Mouse (Mus musculus): ENCODE measurements at regions not wholly inside any gene's neighbourhood (a gene's known extent, or its start where the extent isn't known, plus 50 kb on each side); places are given as distances from the start of the nearest gene placed in this dataset.

- no peak overlapping the region for H3K4me2 ChIP-seq (ENCODE audit: low read depth, low read length)
- H3K4me3 ChIP-seq (ENCODE audit: low read depth, low read length) = no peak overlapping the region
- ATAC-seq (ENCODE audit: low read depth) = no peak
- no peaks in the 10 kb centered on the region for H3K27me3 ChIP-seq (replicated peaks; ENCODE audit: control insufficient read depth, insufficient read depth, low read length)
- WGBS = 65% methylated on average over 2 of the region's 2 CpGs
- H3K27ac ChIP-seq (replicated peaks; ENCODE audit: low read depth, low read length) = no peak overlapping the region
- H3K4me1 ChIP-seq (ENCODE audit: control insufficient read depth, insufficient read depth, low read length) = no peaks in the 10 kb centered on the region
- no peaks in the 10 kb centered on the region for H3K36me3 ChIP-seq (ENCODE audit: control insufficient read depth, insufficient read depth, low read length)
- no peaks in the 10 kb centered on the region for H3K9me3 ChIP-seq (ENCODE audit: control insufficient read depth, low read length)
- no peak overlapping the region for H3K9ac ChIP-seq (ENCODE audit: low read depth, low read length)
- no peak for DNase-seq (ENCODE audit: low spot score)
These were observed 1308.9 kb upstream of the A1bg start for GRCm38 (mm10) chr15:62231709-62232108.

DNA sequence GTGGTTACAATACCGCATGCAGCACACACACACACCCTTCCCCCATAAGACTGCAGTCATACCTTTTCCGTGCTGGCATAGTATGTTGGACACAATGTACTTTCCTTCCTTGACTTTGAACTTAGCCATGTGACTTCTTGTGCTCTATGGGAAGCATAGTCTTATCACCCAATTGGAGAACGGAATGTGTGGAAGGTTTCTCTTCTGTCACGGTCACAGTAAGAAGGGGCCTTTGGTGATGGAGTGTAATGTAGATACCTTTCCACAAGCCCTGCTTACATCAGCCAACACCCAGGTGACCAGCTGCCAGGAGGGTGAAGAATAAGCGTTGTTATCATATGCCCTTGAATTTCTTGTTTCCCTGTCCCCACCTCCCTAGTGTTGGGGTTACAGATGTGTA lies 1308.0 kb upstream of the A1bg start:
- Histone ChIP-seq H3K36me3 (ENCODE audit: control insufficient read depth, insufficient read depth, low read length) (no peaks in the 10 kb centered on the region), H3K9me3 (ENCODE audit: control insufficient read depth, low read length) (no peaks in the 10 kb centered on the region), H3K27ac (replicated peaks; ENCODE audit: low read depth, low read length) (no peak overlapping the region), H3K4me1 (ENCODE audit: control insufficient read depth, insufficient read depth, low read length) (no peaks in the 10 kb centered on the region), H3K4me2 (ENCODE audit: low read depth, low read length) (no peak overlapping the region), H3K4me3 (ENCODE audit: low read depth, low read length) (no peak overlapping the region), H3K9ac (ENCODE audit: low read depth, low read length) (no peak overlapping the region), H3K27me3 (replicated peaks; ENCODE audit: control insufficient read depth, insufficient read depth, low read length) (no peaks in the 10 kb centered on the region)
- WGBS = 91% methylated on average over 5 of the region's 5 CpGs
- ATAC-seq (ENCODE audit: low read depth) (no peak), DNase-seq (ENCODE audit: low spot score) (no peak)

DNA sequence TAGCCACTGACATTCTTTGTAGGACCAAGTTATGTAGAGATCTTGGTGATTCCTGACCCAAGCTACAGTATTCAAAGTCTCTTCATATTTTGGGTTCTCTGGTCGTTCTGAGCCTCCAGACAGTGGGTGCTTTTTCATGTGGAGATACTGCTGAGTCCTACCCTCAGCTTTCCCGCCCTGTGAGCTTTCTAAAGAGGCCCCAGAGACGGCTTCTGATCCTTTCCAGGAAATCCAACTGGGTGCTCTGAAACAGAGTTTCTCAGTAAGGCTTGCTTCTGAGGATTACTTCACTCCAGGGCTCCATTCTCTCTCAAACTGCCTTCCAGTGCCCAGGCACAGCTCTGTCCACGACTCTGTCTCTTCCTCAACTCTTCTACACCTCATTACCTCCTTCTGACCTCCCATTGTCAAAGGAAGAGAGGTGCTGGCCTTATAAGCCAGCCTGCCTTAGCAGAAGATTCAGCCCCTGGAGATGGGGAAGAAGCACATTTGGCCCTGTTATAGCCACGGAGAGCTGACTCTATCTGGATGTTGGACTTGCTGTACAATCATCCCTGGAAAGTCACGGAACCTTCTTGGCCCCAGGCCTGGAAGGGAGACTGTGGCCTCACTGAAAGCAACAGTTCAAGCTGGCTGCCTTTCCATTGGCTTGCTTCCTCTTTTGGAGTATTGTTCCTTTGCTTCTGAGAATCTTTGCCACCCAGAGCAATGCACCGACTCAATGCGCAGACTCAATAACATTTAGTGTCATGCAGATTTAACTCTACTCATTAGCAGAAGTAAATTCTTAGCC lies 1306.9 kb upstream of the A1bg start:
- Histone ChIP-seq H3K4me1 (ENCODE audit: control insufficient read depth, insufficient read depth, low read length) (no peaks in the 10 kb centered on the region), H3K4me2 (ENCODE audit: low read depth, low read length) (no peak overlapping the region), H3K9me3 (ENCODE audit: control insufficient read depth, low read length) (no peaks in the 10 kb centered on the region), H3K27ac (replicated peaks; ENCODE audit: low read depth, low read length) (no peak overlapping the region), H3K27me3 (replicated peaks; ENCODE audit: control insufficient read depth, insufficient read depth, low read length) (no peaks in the 10 kb centered on the region), H3K36me3 (ENCODE audit: control insufficient read depth, insufficient read depth, low read length) (no peaks in the 10 kb centered on the region), H3K4me3 (ENCODE audit: low read depth, low read length) (no peak overlapping the region), H3K9ac (ENCODE audit: low read depth, low read length) (no peak overlapping the region)
- WGBS = 83% methylated on average over 8 of the region's 8 CpGs
- ATAC-seq (ENCODE audit: low read depth) (no peak), DNase-seq (ENCODE audit: low spot score) (no peak)

- H3K9ac ChIP-seq (ENCODE audit: low read depth, low read length) = no peak overlapping the region
- no peaks in the 10 kb centered on the region for H3K4me1 ChIP-seq (ENCODE audit: control insufficient read depth, insufficient read depth, low read length)
- H3K9me3 ChIP-seq (ENCODE audit: control insufficient read depth, low read length) = no peaks in the 10 kb centered on the region
- DNase-seq (ENCODE audit: low spot score) (no peak), ATAC-seq (ENCODE audit: low read depth) (no peak)
- H3K36me3 ChIP-seq (ENCODE audit: control insufficient read depth, insufficient read depth, low read length) = no peaks in the 10 kb centered on the region
- H3K27ac ChIP-seq (replicated peaks; ENCODE audit: low read depth, low read length) = no peak overlapping the region
- 90% methylated on average over 3 of the region's 3 CpGs for WGBS
- no peaks in the 10 kb centered on the region for H3K27me3 ChIP-seq (replicated peaks; ENCODE audit: control insufficient read depth, insufficient read depth, low read length)
- H3K4me3 ChIP-seq (ENCODE audit: low read depth, low read length) = no peak overlapping the region
- H3K4me2 ChIP-seq (ENCODE audit: low read depth, low read length) = no peak overlapping the region
These were observed 1306.2 kb upstream of the A1bg start for GRCm38 (mm10) chr15:62229023-62229422.

- Histone ChIP-seq H3K9ac (ENCODE audit: low read depth, low read length) (no peak overlapping the region), H3K27ac (replicated peaks; ENCODE audit: low read depth, low read length) (no peak overlapping the region), H3K4me1 (ENCODE audit: control insufficient read depth, insufficient read depth, low read length) (no peaks in the 10 kb centered on the region), H3K4me3 (ENCODE audit: low read depth, low read length) (no peak overlapping the region), H3K36me3 (ENCODE audit: control insufficient read depth, insufficient read depth, low read length) (no peaks in the 10 kb centered on the region), H3K4me2 (ENCODE audit: low read depth, low read length) (no peak overlapping the region), H3K27me3 (replicated peaks; ENCODE audit: control insufficient read depth, insufficient read depth, low read length) (no peaks in the 10 kb centered on the region), H3K9me3 (ENCODE audit: control insufficient read depth, low read length) (no peaks in the 10 kb centered on the region)
- ATAC-seq (ENCODE audit: low read depth) (no peak), DNase-seq (ENCODE audit: low spot score) (no peak)
These were observed 1302.0 kb upstream of the A1bg start for GRCm38 (mm10) chr15:62224798-62225197.

- no peaks in the 10 kb centered on the region for H3K27me3 ChIP-seq (replicated peaks; ENCODE audit: control insufficient read depth, insufficient read depth, low read length)
- ATAC-seq (ENCODE audit: low read depth) (no peak), DNase-seq (ENCODE audit: low spot score) (no peak)
- H3K4me1 ChIP-seq (ENCODE audit: control insufficient read depth, insufficient read depth, low read length) = no peaks in the 10 kb centered on the region
- no peaks in the 10 kb centered on the region for H3K36me3 ChIP-seq (ENCODE audit: control insufficient read depth, insufficient read depth, low read length)
- no peak overlapping the region for H3K27ac ChIP-seq (replicated peaks; ENCODE audit: low read depth, low read length)
- 87% methylated on average over 3 of the region's 3 CpGs for WGBS
- H3K9ac ChIP-seq (ENCODE audit: low read depth, low read length) = no peak overlapping the region
- H3K4me2 ChIP-seq (ENCODE audit: low read depth, low read length) = no peak overlapping the region
- no peak overlapping the region for H3K4me3 ChIP-seq (ENCODE audit: low read depth, low read length)
- H3K9me3 ChIP-seq (ENCODE audit: control insufficient read depth, low read length) = no peaks in the 10 kb centered on the region
These were observed 1301.4 kb upstream of the A1bg start for GRCm38 (mm10) chr15:62224191-62224590.

DNA sequence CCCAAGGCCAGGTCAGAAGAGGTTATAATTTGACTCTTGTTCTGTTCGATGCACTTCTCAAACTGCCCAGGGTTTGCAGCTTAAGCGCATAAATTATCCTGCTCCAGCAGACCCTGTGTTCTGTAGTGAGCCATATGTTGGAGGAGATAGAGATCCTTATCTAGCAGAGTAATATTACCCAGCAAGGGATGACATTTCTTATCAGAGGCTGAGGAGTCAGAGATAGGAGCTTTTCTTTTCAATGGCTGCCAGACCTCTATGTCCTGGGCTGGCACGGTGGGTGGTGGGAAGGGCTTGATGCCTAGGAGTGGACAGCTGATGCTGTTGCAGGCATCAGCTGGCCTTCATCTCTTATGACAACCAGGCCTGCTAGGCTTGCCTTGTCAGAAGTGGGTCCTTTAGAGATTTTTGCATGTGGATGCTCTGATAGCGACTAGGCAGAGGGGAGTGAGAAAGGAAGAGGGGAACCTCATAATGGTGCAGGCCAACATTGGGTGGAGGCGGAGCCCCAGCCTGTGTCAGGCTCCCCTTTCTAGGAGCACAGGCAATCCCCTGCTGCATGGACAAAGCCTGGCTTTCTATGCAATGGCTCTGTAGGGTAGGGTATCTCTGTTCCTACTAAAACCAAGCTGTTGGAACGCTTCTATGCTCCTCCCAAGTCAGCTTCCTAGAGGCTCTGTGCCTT lies 1300.5 kb upstream of the A1bg start:
- no peak for DNase-seq (ENCODE audit: low spot score)
- WGBS = 79% methylated on average over 6 of the region's 6 CpGs
- Histone ChIP-seq H3K4me2 (ENCODE audit: low read depth, low read length) (no peak overlapping the region), H3K4me3 (ENCODE audit: low read depth, low read length) (no peak overlapping the region), H3K27ac (replicated peaks; ENCODE audit: low read depth, low read length) (no peak overlapping the region), H3K27me3 (replicated peaks; ENCODE audit: control insufficient read depth, insufficient read depth, low read length) (no peaks in the 10 kb centered on the region), H3K4me1 (ENCODE audit: control insufficient read depth, insufficient read depth, low read length) (no peaks in the 10 kb centered on the region), H3K9me3 (ENCODE audit: control insufficient read depth, low read length) (no peaks in the 10 kb centered on the region), H3K9ac (ENCODE audit: low read depth, low read length) (no peak overlapping the region), H3K36me3 (ENCODE audit: control insufficient read depth, insufficient read depth, low read length) (no peaks in the 10 kb centered on the region)
- no peak for ATAC-seq (ENCODE audit: low read depth)

GRCm38 (mm10) chr15:62222731-62223130 lies 1299.9 kb upstream of the A1bg start:
- Histone ChIP-seq H3K9me3 (ENCODE audit: control insufficient read depth, low read length) (no peaks in the 10 kb centered on the region), H3K9ac (ENCODE audit: low read depth, low read length) (no peak overlapping the region), H3K36me3 (ENCODE audit: control insufficient read depth, insufficient read depth, low read length) (no peaks in the 10 kb centered on the region), H3K4me3 (ENCODE audit: low read depth, low read length) (no peak overlapping the region), H3K27me3 (replicated peaks; ENCODE audit: control insufficient read depth, insufficient read depth, low read length) (no peaks in the 10 kb centered on the region), H3K27ac (replicated peaks; ENCODE audit: low read depth, low read length) (no peak overlapping the region), H3K4me2 (ENCODE audit: low read depth, low read length) (no peak overlapping the region), H3K4me1 (ENCODE audit: control insufficient read depth, insufficient read depth, low read length) (no peaks in the 10 kb centered on the region)
- DNase-seq (ENCODE audit: low spot score) = no peak
- ATAC-seq (ENCODE audit: low read depth) = no peak
- WGBS = 73% methylated on average over 5 of the region's 5 CpGs

GRCm38 (mm10) chr15:62222201-62222600 lies 1299.4 kb upstream of the A1bg start:
- Histone ChIP-seq H3K27ac (replicated peaks; ENCODE audit: low read depth, low read length) (no peak overlapping the region), H3K4me2 (ENCODE audit: low read depth, low read length) (no peak overlapping the region), H3K4me3 (ENCODE audit: low read depth, low read length) (no peak overlapping the region), H3K27me3 (replicated peaks; ENCODE audit: control insufficient read depth, insufficient read depth, low read length) (no peaks in the 10 kb centered on the region), H3K4me1 (ENCODE audit: control insufficient read depth, insufficient read depth, low read length) (no peaks in the 10 kb centered on the region), H3K9me3 (ENCODE audit: control insufficient read depth, low read length) (no peaks in the 10 kb centered on the region), H3K9ac (ENCODE audit: low read depth, low read length) (no peak overlapping the region), H3K36me3 (ENCODE audit: control insufficient read depth, insufficient read depth, low read length) (no peaks in the 10 kb centered on the region)
- ATAC-seq (ENCODE audit: low read depth) (no peak), DNase-seq (ENCODE audit: low spot score) (no peak)
- WGBS = 87% methylated on average over 6 of the region's 6 CpGs
